Mouse (Mus musculus) forelimb bud, embryonic 11.5 days (tissue): ENCODE measurements around the gene Cct8l1.
A peak's percentile ranks its signal among the peaks of the same experiment; 100 is the strongest.

ENCODE experiments used
- DNase-seq: peaks from one replicate; pipeline ENCODE4 v3.0.0-alpha.2; 2012; ENCODE audit warnings: low read depth, low spot score

The Cct8l1 gene

GRCm38 (mm10) chr5:25515767-25516166, at the start of gene Cct8l1:
Cct8l1 (plus strand) TSS chr5:25516067.
- DNase-seq = no peak

- peak; percentile 48 for DNase-seq
Measured at GRCm38 (mm10) chr5:25472070-25472469, 43.8 kb upstream of the Cct8l1 start.

GRCm38 (mm10) chr5:25475789-25476188, 40.1 kb upstream of the Cct8l1 start:
- DNase-seq = no peak

GRCm38 (mm10) chr5:25478863-25479262, 37.0 kb upstream of the Cct8l1 start:
- DNase-seq = no peak

GRCm38 (mm10) chr5:25496652-25497051, 19.2 kb upstream of the Cct8l1 start:
- no peak for DNase-seq

- peak; percentile 14 for DNase-seq
Measured at GRCm38 (mm10) chr5:25497369-25497719, 18.5 kb upstream of the Cct8l1 start.

GRCm38 (mm10) chr5:25497720-25498345, 18.0 kb upstream of the Cct8l1 start:
- peak; percentile 28 for DNase-seq

- DNase-seq = peak; percentile 72
Measured at GRCm38 (mm10) chr5:25498346-25498820, 17.5 kb upstream of the Cct8l1 start, which contains the start of gene Kmt2c. Kmt2c (minus strand) TSS chr5:25498783.

- DNase-seq = peak; percentile 68
Measured at GRCm38 (mm10) chr5:25498821-25499422, 16.9 kb upstream of the Cct8l1 start.

GRCm38 (mm10) chr5:25499423-25500398, 16.2 kb upstream of the Cct8l1 start:
- DNase-seq = peak; percentile 94

- DNase-seq = no peak
Measured at GRCm38 (mm10) chr5:25500686-25501085, 15.2 kb upstream of the Cct8l1 start.

GRCm38 (mm10) chr5:25506041-25506440, 9.8 kb upstream of the Cct8l1 start:
- DNase-seq = no peak

GRCm38 (mm10) chr5:25516301-25516895, 531 bp downstream of the Cct8l1 start:
- DNase-seq = no peak

GRCm38 (mm10) chr5:25517550-25517949, 1.7 kb downstream of the Cct8l1 start:
- DNase-seq = no peak

GRCm38 (mm10) chr5:25519820-25520219, 4.0 kb downstream of the Cct8l1 start:
- no peak for DNase-seq

- no peak for DNase-seq
Measured at GRCm38 (mm10) chr5:25521461-25521860, 5.6 kb downstream of the Cct8l1 start.

- DNase-seq = no peak
Measured at GRCm38 (mm10) chr5:25526116-25526515, 10.2 kb downstream of the Cct8l1 start.

GRCm38 (mm10) chr5:25526926-25527325, 11.1 kb downstream of the Cct8l1 start:
- no peak for DNase-seq

- DNase-seq = no peak
Measured at GRCm38 (mm10) chr5:25527971-25528370, 12.1 kb downstream of the Cct8l1 start.

GRCm38 (mm10) chr5:25528851-25529528, 13.1 kb downstream of the Cct8l1 start:
- DNase-seq = no peak
